Mouse (Mus musculus) stomach, embryonic 14.5 days (tissue): Measurements from ENCODE around the gene 6430548M08Rik. TPM values are rescaled to one million over a fixed set of nuclear protein-coding genes. Genes with fewer than 3 reads are reported as not detected.

Experiments used
- ATAC-seq: fragments of 200-750 bp; cut with Nextera tagmentation; 2 replicates; pipeline ENCODE4 v1.8.0; 2017; ENCODE audit warnings: low read depth, moderate TSS enrichment; ENCODE audit not compliant: insufficient number of reproducible peaks, insufficient read depth, low FRiP score
- H3K27ac ChIP-seq: fragments of 300-500 bp; sonication (generic); 2 replicates; pipeline ENCODE4 v1.5.1; 2014; ENCODE audit warnings: mild to moderate bottlenecking, low read length, moderate library complexity, mixed read lengths
- H3K27me3 ChIP-seq: fragments of 300-500 bp; sonication (generic); 2 replicates; pipeline ENCODE4 v1.6.1; 2014; ENCODE audit warnings: low read length, control low read depth, mixed read lengths; ENCODE audit not compliant: control insufficient read depth, insufficient read depth
- H3K36me3 ChIP-seq: fragments of 300-500 bp; sonication (generic); 2 replicates; pipeline ENCODE4 v1.6.1; 2014; ENCODE audit warnings: mild to moderate bottlenecking, control low read depth, low read length, moderate library complexity, mixed read lengths; ENCODE audit not compliant: control insufficient read depth, insufficient read depth
- H3K4me1 ChIP-seq: fragments of 300-500 bp; sonication (generic); 2 replicates; pipeline ENCODE4 v1.6.1; 2014; ENCODE audit warnings: low read length, control low read depth, mixed read lengths; ENCODE audit not compliant: control insufficient read depth, insufficient read depth
- H3K4me2 ChIP-seq: fragments of 300-500 bp; sonication (generic); replicated peaks from 2 replicates; pipeline ENCODE4 v1.6.1; 2014; ENCODE audit warnings: low read depth, low read length, control low read depth
- H3K4me3 ChIP-seq: fragments of 300-500 bp; sonication (generic); 2 replicates; pipeline ENCODE4 v1.5.1; 2014; ENCODE audit warnings: low read depth, low read length, control low read depth
- H3K9ac ChIP-seq: fragments of 300-500 bp; sonication (generic); replicated peaks from 2 replicates; pipeline ENCODE4 v1.6.1; 2014; ENCODE audit warnings: low read depth, mild to moderate bottlenecking, control low read depth, low read length, moderate library complexity, mixed read lengths
- H3K9me3 ChIP-seq: fragments of 300-500 bp; sonication (generic); 2 replicates; pipeline ENCODE4 v1.6.1; 2016; ENCODE audit warnings: low read depth, low read length, control low read depth; ENCODE audit not compliant: control insufficient read depth
- WGBS: fragments of 180-500 bp; shearing (Covaris S2); extraction: QIAGEN DNeasy Blood & Tissue Kit; methylation state at CpG from one replicate; pipeline ENCODE4 v1.1.7; 2014; 5-methylcytosine and 5-hydroxymethylcytosine counted together
- polyA plus RNA-seq: library from polyadenylated mRNA; unstranded; fragments of >200 nt; fragmentation: Nextera tagmentation; extraction: Ambion mirVana; gene quantifications from 2 replicates; pipeline ENCODE4 v1.2.1, GENCODE M21; 2014

The 6430548M08Rik gene
- polyA plus RNA-seq, 1 experiment from 2014 or later = 6.6 TPM

GRCm38 (mm10) chr8:120152636-120153035 is 38.7 kb downstream of the 6430548M08Rik start:
- 41% methylated on average over 7 of the region's 7 CpGs for WGBS
- no peaks in the 10 kb centered on the region for H3K36me3 ChIP-seq
- H3K27ac ChIP-seq = no peak overlapping the region
- H3K27me3 ChIP-seq = no peaks in the 10 kb centered on the region
- ATAC-seq = no peak
- no peaks in the 10 kb centered on the region; the same call in 1 of the 2 replicates for H3K4me1 ChIP-seq
- H3K9me3 ChIP-seq = no peaks in the 10 kb centered on the region
- no peak overlapping the region for H3K9ac ChIP-seq
- no peak overlapping the region for H3K4me3 ChIP-seq
- no peak overlapping the region for H3K4me2 ChIP-seq

DNA sequence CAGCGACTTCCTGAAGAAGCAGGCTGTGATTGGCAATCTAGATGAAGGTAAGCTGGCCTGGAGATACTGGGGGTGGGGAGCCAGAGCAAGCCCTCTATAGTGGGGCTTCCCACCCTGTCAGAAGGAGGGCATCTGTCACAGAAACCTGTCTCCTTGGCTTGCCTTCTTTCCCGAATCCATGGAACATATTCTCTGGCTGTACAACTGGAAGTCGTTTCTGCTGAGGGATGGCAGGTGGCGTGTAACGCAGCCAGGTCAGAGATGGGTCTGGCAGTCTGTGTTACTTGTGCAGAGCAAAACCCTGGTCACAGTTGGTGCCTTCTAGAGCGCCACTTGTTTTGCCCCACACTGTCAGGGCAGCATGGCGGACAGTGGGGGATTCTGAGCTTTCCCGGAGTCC is 46.4 kb downstream of the 6430548M08Rik start:
- no peak overlapping the region for H3K9ac ChIP-seq
- WGBS = 77% methylated on average over 8 of the region's 8 CpGs
- H3K36me3 ChIP-seq = no peaks in the 10 kb centered on the region
- H3K4me2 ChIP-seq = no peak overlapping the region
- H3K4me1 ChIP-seq = no peaks in the 10 kb centered on the region
- no peak overlapping the region for H3K4me3 ChIP-seq
- no peak overlapping the region for H3K27ac ChIP-seq
- no peaks in the 10 kb centered on the region for H3K27me3 ChIP-seq
- no peak for ATAC-seq
- no peaks in the 10 kb centered on the region for H3K9me3 ChIP-seq

DNA sequence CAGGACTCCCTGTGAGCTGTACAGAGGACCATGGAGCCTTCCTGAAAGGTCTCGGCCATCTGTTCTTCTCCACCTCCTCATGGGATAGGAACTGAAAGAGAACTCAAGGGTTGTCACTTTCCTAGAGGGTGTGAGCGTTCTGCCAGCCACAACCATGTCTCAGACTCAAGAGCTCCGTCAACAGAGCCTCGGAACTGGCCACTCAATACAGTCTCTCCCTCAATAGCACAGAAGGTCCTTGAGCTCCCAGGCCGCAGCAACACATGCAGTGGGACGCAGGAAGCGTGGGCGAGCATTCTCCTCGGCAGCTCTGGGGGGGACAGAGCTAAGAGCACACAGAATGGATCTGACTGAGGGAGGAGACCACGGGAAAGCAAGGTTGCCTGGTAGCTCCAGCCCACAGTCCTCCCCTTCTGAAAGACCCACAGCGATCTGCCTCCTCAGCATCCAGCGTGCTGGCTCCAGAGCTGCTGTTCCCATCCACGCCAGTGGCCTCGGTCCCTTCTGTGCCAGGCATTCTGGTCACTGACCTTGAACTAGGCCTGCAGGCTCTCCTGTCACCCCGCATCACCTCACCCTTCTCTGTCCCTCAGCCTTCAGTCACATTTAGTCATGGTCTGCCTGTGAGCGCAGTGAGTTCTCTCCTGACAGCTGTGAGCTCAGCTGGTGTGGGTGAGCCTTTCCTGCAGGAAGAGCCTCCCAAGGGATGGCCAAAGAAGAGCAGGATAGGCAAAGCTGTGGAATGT is 47.9 kb downstream of the 6430548M08Rik start:
- Histone ChIP-seq H3K36me3 (no peaks in the 10 kb centered on the region), H3K4me3 (no peak overlapping the region), H3K9me3 (no peaks in the 10 kb centered on the region), H3K27ac (no peak overlapping the region), H3K4me2 (no peak overlapping the region), H3K9ac (no peak overlapping the region), H3K27me3 (no peaks in the 10 kb centered on the region), H3K4me1 (no peaks in the 10 kb centered on the region)
- WGBS = 78% methylated on average over 16 of the region's 16 CpGs
- ATAC-seq = no peak

DNA sequence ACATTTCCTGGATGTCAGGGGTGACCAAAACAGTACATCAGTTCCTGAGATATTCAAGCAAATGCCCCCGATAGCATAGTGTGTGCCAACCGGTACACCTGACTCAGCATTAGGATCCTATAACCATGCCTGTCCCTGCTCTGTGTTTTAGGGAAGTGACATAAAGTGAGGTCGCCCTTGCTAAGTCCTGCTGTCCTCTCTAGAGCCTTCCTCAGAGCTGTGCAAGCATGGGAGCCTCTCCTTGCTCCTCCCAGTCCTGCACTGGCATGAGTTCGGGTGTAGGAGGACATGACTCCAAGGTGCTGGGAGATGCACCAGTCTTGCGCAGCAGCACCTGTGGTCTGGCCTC is 48.4 kb downstream of the 6430548M08Rik start:
- H3K9ac ChIP-seq = no peak overlapping the region
- 77% methylated on average over 5 of the region's 5 CpGs for WGBS
- no peak overlapping the region for H3K27ac ChIP-seq
- H3K27me3 ChIP-seq = no peaks in the 10 kb centered on the region
- H3K4me3 ChIP-seq = no peak overlapping the region
- H3K9me3 ChIP-seq = no peaks in the 10 kb centered on the region
- H3K36me3 ChIP-seq = no peaks in the 10 kb centered on the region
- no peak overlapping the region for H3K4me2 ChIP-seq
- no peak for ATAC-seq
- H3K4me1 ChIP-seq = no peaks in the 10 kb centered on the region

DNA sequence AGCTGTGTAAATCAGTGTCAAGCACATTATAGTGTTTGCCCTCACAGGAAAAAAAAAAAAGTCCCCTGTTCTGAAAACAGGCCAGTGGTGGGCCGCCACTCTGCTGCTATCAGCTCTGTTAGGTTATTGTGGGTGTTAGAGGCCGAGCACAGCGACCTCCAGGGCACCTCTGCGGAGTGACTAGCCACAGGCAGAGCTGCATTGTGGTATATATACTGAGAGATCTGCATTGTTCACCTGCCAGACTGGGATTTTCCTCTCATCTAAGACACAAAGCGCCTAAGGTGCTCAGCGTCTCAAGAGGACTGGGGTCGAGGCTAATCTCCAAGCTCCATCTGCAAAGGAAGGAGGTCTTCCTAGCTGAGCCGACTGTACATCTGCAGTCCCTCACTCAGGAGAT is 49.4 kb downstream of the 6430548M08Rik start:
- Histone ChIP-seq H3K36me3 (no peaks in the 10 kb centered on the region), H3K4me2 (no peak overlapping the region), H3K9me3 (no peaks in the 10 kb centered on the region), H3K9ac (no peak overlapping the region), H3K27me3 (no peaks in the 10 kb centered on the region), H3K4me1 (0 out of 2 replicates have a peak, but pooled peaks cover 4% of the 10 kb centered on the region), H3K4me3 (no peak overlapping the region), H3K27ac (no peak overlapping the region)
- WGBS = 67% methylated on average over 8 of the region's 8 CpGs
- no peak for ATAC-seq

GRCm38 (mm10) chr8:120164026-120164425 is 50.1 kb downstream of the 6430548M08Rik start:
- no peaks in the 10 kb centered on the region for H3K36me3 ChIP-seq
- 90% methylated on average over 5 of the region's 5 CpGs for WGBS
- H3K27ac ChIP-seq = no peak overlapping the region
- no peak overlapping the region for H3K4me2 ChIP-seq
- ATAC-seq = no peak
- H3K4me3 ChIP-seq = no peak overlapping the region
- H3K9me3 ChIP-seq = no peaks in the 10 kb centered on the region
- H3K9ac ChIP-seq = no peak overlapping the region
- H3K4me1 ChIP-seq = 0 out of 2 replicates have a peak, but pooled peaks cover 4% of the 10 kb centered on the region
- H3K27me3 ChIP-seq = no peaks in the 10 kb centered on the region

- WGBS = 80% methylated on average over 8 of the region's 8 CpGs
- H3K27ac ChIP-seq = no peak overlapping the region
- H3K4me2 ChIP-seq = no peak overlapping the region
- H3K9ac ChIP-seq = no peak overlapping the region
- 0 out of 2 replicates have a peak, but pooled peaks cover 4% of the 10 kb centered on the region for H3K4me1 ChIP-seq
- H3K36me3 ChIP-seq = no peaks in the 10 kb centered on the region
- no peak for ATAC-seq
- no peaks in the 10 kb centered on the region for H3K27me3 ChIP-seq
- no peaks in the 10 kb centered on the region for H3K9me3 ChIP-seq
- no peak overlapping the region for H3K4me3 ChIP-seq
These were observed 53.2 kb downstream of the 6430548M08Rik start for GRCm38 (mm10) chr8:120167136-120167535.

- no peak for ATAC-seq
- H3K27me3 ChIP-seq = no peaks in the 10 kb centered on the region
These were observed 53.9 kb downstream of the 6430548M08Rik start for GRCm38 (mm10) chr8:120167821-120168220.

DNA sequence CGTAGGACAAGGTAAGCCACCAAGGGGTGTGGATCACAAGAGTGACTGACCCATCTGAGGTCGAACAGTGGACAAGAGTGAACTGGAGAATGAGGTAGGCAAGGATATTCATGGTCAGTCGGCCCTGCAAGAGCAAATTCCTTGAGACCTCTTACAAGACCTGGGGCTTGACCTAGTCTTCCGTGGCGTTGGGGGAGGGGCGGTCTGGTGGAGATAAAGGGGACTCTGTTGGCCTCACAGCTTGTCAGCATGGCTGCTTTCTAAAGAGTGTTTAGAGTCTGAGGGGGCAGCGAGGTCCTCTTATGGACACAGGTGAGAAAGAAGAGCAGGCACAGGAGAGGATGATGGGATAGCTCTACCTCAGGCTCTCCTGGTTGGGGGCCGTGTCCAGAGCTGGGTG is 55.2 kb downstream of the 6430548M08Rik start:
- no peak overlapping the region for H3K4me2 ChIP-seq
- H3K4me3 ChIP-seq = no peak overlapping the region
- 0 out of 2 replicates have a peak, but pooled peaks cover 4% of the 10 kb centered on the region for H3K4me1 ChIP-seq
- WGBS = 47% methylated on average over 8 of the region's 8 CpGs
- H3K27me3 ChIP-seq = no peaks in the 10 kb centered on the region
- no peaks in the 10 kb centered on the region for H3K9me3 ChIP-seq
- H3K9ac ChIP-seq = no peak overlapping the region
- no peak overlapping the region for H3K27ac ChIP-seq
- no peak for ATAC-seq
- H3K36me3 ChIP-seq = no peaks in the 10 kb centered on the region

More at GRCm38 (mm10) chr8:120167821-120168220, 53.9 kb downstream of the 6430548M08Rik start:
- Histone ChIP-seq H3K4me3 (no peak overlapping the region), H3K9me3 (no peaks in the 10 kb centered on the region), H3K27ac (no peak overlapping the region), H3K9ac (no peak overlapping the region), H3K36me3 (no peaks in the 10 kb centered on the region), H3K4me1 (0 out of 2 replicates have a peak, but pooled peaks cover 4% of the 10 kb centered on the region), H3K4me2 (no peak overlapping the region)
- 51% methylated on average over 5 of the region's 5 CpGs for WGBS
